Mouse (Mus musculus) embryonic facial prominence, embryonic 12.5 days (tissue): Measurements from ENCODE around the gene Stam. TPM values are rescaled to one million over a fixed set of nuclear protein-coding genes. Genes with fewer than 3 reads are reported as not detected.
A peak's percentile ranks its signal among the peaks of the same experiment; 100 is the strongest.

ENCODE experiments used
- ATAC-seq: fragments of 200-750 bp; cut with Nextera tagmentation; 2 replicates; pipeline ENCODE4 v1.8.0; 2017; ENCODE audit not compliant: insufficient number of reproducible peaks, insufficient read depth, low FRiP score, low TSS enrichment
- H3K27ac ChIP-seq: fragments of 300-500 bp; sonication (generic); 2 replicates; pipeline ENCODE4 v1.5.1; 2016; ENCODE audit warnings: mild to moderate bottlenecking
- H3K27me3 ChIP-seq: fragments of 300-500 bp; sonication (generic); 2 replicates; pipeline ENCODE4 v1.6.1; 2016; ENCODE audit warnings: mild to moderate bottlenecking, moderate library complexity
- H3K36me3 ChIP-seq: fragments of 300-500 bp; sonication (generic); 2 replicates; pipeline ENCODE4 v1.6.1; 2016; ENCODE audit warnings: mild to moderate bottlenecking
- H3K4me1 ChIP-seq: fragments of 300-500 bp; sonication (generic); 2 replicates; pipeline ENCODE4 v1.6.1; 2016
- H3K4me2 ChIP-seq: fragments of 300-500 bp; sonication (generic); replicated peaks from 2 replicates; pipeline ENCODE4 v1.6.1; 2016; ENCODE audit warnings: mild to moderate bottlenecking, moderate library complexity
- H3K4me3 ChIP-seq: fragments of 300-500 bp; sonication (generic); 2 replicates; pipeline ENCODE4 v1.5.1; 2016; ENCODE audit warnings: mild to moderate bottlenecking
- H3K9ac ChIP-seq: fragments of 300-500 bp; sonication (generic); 2 replicates; pipeline ENCODE4 v1.6.1; 2016; ENCODE audit warnings: mild to moderate bottlenecking, moderate library complexity
- H3K9me3 ChIP-seq: fragments of 300-500 bp; sonication (generic); 2 replicates; pipeline ENCODE4 v1.6.1; 2016; ENCODE audit warnings: mild to moderate bottlenecking, moderate library complexity
- WGBS: fragments of 180-500 bp; shearing (Covaris S2); methylation state at CpG from one replicate; pipeline ENCODE4 v1.1.7; 2016; 5-methylcytosine and 5-hydroxymethylcytosine counted together
- polyA plus RNA-seq: library from polyadenylated mRNA; unstranded; fragments of >200 nt; fragmentation: Nextera tagmentation; extraction: Ambion mirVana; gene quantifications from 2 replicates; pipeline ENCODE4 v1.2.1, GENCODE M21; 2016

The Stam gene
- polyA plus RNA-seq, 1 experiment from 2014 or later = 78.7 TPM

DNA sequence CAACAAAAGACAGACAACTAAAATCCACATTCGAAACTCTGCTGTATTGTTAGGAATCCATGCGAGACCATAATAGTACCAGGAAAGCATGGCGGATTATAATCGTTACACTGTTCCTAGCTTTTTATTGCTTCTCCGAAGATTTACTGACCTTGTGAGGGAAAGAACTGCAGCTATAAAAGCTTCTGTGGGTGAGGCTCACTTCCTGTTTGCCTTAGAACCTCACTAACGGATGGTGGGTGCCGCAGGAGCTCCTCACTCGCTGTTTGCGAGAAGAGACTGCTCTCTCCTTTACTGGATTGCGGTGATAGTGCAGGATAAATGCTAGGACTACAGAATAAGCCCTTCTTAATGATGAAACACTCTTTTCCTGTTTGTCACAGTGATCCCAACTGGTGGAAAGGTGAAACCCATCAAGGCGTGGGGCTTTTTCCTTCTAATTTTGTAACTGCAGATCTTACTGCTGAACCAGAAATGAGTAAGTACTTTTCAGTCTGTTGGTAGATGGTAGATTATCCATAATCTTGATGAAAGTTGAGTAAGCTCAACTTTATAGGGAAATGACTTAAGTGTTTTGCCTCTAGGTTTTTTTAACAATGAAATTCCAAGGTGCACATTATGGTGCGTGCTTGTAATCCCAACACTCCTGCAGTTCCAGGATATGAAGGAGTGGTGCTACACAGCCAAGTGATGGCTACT is 56.9 kb downstream of the Stam start:
- ATAC-seq = no peak
- no peak overlapping the region for H3K9ac ChIP-seq
- H3K36me3 ChIP-seq = peaks cover 32% of the 10 kb centered on the region
- no peak overlapping the region for H3K4me2 ChIP-seq
- no peaks in the 10 kb centered on the region for H3K27me3 ChIP-seq
- no peak overlapping the region for H3K4me3 ChIP-seq
- H3K4me1 ChIP-seq = no peaks in the 10 kb centered on the region
- WGBS = 91% methylated on average over 12 of the region's 12 CpGs
- H3K27ac ChIP-seq = no peak overlapping the region
- no peaks in the 10 kb centered on the region for H3K9me3 ChIP-seq

DNA sequence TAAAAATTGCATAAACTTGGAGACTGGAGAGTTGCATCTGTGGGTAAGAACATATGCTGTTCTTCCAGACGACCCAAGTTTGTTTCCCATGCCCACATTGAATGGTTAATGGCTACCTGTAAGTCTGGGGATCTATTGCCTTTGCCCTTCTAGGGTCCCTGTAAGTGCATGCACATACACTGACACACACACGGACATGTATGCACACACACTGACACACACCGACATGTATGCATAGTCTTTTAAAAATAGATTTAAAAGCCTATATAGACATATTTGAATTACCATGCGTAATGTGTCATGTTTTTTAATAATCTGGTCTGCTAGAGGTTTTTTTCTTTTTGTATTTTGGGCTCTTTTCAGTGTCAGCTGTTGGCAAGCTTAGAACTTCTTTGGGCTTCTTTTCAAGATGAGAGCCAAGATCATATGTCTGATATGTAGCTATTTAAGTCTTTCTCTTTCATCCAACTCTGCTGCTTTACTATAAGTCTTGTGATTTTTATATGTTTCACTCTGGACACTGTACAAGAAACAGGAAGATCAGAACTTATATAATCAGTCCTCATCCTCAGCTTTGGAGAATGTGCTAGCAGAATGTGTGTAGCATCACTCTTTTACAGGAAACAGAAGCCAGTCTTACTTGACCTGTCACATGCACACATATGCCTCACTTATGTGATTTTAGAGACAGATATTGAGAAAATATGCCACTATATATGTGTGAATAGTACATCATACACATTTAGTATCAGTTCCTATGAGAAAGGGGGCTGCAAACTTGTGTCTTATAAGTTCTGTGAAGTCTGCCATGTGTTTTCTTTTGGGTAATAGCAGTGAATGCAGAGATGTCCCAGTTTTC is 58.8 kb downstream of the Stam start:
- no peak for ATAC-seq
- H3K4me2 ChIP-seq = no peak overlapping the region
- 91% methylated on average over 4 of the region's 4 CpGs for WGBS

DNA sequence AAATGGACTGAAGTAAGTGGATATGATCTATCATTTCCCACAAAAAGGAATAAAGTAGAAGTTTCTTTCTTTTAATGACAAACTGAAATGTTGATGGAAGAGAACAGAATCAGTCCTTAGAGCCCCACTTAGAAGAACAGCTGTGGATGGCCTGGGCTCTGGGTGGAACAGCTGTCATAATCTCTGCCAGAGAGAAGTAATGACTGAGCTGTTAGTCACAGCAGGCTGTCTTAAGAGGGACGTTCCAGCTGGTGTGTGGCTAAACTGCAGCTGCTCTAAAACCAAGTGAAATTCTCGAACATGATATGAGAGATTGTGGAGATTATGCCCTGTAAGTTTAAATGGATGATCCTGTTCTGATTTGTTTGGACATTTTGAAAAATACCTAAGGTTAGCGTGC is 63.0 kb downstream of the Stam start:
- WGBS = 75% methylated on average over 3 of the region's 3 CpGs

More for the DNA sequence above, 58.8 kb downstream of the Stam start:
- Histone ChIP-seq H3K9me3 (no peaks in the 10 kb centered on the region), H3K36me3 (peaks cover 26% of the 10 kb centered on the region), H3K27me3 (no peaks in the 10 kb centered on the region), H3K27ac (no peak overlapping the region), H3K9ac (no peak overlapping the region), H3K4me1 (no peaks in the 10 kb centered on the region), H3K4me3 (no peak overlapping the region)

DNA sequence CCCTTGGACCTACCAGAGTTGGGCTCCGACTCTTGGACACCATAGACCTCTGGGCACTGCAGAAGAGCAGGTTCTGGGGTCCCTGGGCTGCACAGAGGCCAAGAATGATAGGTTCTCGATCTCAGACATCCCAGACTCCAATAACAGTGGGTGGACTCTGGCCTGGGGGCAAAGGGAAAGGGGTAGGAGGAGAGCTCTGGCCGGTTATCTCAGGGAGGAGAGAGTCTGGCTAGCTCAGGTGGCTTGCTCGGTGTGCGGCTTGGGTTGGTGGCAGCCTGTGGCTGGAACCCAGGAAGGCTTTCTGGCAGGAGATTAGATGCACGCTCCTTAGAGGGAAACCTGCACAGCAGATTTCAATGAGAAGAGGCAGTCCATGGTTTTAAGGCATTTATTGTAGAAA is 65.7 kb downstream of the Stam start:
- ATAC-seq = no peak
- no peaks in the 10 kb centered on the region for H3K27me3 ChIP-seq
- no peaks in the 10 kb centered on the region for H3K9me3 ChIP-seq
- H3K4me1 ChIP-seq = no peaks in the 10 kb centered on the region
- H3K4me2 ChIP-seq = no peak overlapping the region
- no peak overlapping the region for H3K4me3 ChIP-seq
- H3K9ac ChIP-seq = no peak overlapping the region
- H3K36me3 ChIP-seq = peaks cover 45% of the 10 kb centered on the region
- H3K27ac ChIP-seq = no peak overlapping the region
- WGBS = 84% methylated on average over 6 of the region's 6 CpGs

More for the DNA sequence above, 63.0 kb downstream of the Stam start:
- H3K4me1 ChIP-seq = no peaks in the 10 kb centered on the region
- no peak overlapping the region for H3K27ac ChIP-seq
- H3K36me3 ChIP-seq = peaks cover 34% of the 10 kb centered on the region
- no peak overlapping the region for H3K4me2 ChIP-seq
- 0 out of 2 replicates have a peak, but pooled peaks have one; percentile 72 for ATAC-seq
- no peaks in the 10 kb centered on the region for H3K27me3 ChIP-seq
- H3K4me3 ChIP-seq = no peak overlapping the region
- no peaks in the 10 kb centered on the region for H3K9me3 ChIP-seq
- no peak overlapping the region for H3K9ac ChIP-seq

DNA sequence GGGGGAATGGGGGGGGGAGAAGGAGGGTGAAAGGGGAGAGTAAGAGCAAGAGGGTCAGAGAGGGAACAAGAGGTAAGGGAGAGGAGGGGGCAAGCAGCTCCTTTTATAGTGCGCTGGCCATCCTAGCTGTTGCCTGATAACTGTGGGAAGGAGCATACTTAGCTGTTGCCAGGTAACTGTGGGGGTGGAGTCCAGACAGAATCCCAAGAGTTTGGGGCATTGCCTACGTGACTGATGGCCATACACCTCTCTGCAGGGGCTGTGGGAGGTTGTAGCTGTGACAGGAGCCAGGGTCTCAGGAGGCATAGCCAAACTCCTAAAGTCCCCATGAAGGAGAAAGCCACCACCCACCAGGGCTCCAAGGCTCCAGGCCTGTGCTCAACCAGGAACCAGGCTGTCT is 66.1 kb downstream of the Stam start:
- H3K27me3 ChIP-seq = no peaks in the 10 kb centered on the region
- WGBS = 80% methylated on average over 2 of the region's 2 CpGs
- no peak overlapping the region for H3K9ac ChIP-seq
- no peak for ATAC-seq
- H3K36me3 ChIP-seq = peaks cover 50% of the 10 kb centered on the region
- H3K9me3 ChIP-seq = no peaks in the 10 kb centered on the region
- H3K4me3 ChIP-seq = no peak overlapping the region
- no peak overlapping the region for H3K4me2 ChIP-seq
- no peaks in the 10 kb centered on the region for H3K4me1 ChIP-seq
- no peak overlapping the region for H3K27ac ChIP-seq

DNA sequence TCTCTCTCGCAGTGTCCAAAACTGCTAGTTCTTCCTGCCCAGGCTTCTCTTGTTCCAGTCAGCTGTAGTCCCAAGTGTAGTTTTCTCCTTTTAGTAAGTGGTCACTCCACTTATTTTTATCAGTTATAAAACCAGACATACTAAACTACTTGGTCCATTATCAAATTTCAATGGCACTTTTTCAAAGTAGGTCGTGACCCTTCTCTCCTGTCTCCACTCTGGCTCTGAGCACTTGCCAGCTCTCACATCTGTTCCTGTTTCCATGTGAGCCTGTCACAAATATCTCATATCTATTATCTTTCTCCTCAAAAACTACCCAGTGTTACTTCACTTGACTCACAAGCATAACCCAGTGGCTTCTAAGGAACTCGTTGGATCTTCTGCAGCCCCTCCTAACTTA is 71.4 kb downstream of the Stam start:
- Histone ChIP-seq H3K9ac (no peak overlapping the region), H3K36me3 (peaks cover 49% of the 10 kb centered on the region), H3K4me2 (no peak overlapping the region), H3K27ac (no peak overlapping the region), H3K27me3 (no peaks in the 10 kb centered on the region), H3K4me1 (no peaks in the 10 kb centered on the region), H3K4me3 (no peak overlapping the region), H3K9me3 (no peaks in the 10 kb centered on the region)
- WGBS = 67% methylated on average over 3 of the region's 3 CpGs
- ATAC-seq = no peak

DNA sequence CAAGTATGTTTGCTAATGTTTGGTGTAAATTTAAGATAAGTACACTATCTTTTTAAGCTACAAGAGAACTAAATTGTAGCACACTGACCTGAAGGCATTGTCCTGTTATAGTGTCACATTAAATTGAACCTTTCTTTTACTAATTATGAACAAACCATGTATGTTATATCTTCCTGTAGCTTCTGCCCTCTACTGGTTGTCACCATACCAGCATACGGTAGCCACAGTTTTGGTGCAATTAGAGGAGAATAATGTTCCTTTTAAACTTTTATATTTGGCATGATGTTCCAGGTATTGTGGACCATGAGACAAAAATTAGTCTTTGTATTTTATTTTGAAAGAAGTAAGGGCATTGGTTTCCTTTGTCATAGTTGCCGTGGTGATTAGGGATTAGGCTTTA is 73.0 kb downstream of the Stam start:
- Histone ChIP-seq H3K4me1 (no peaks in the 10 kb centered on the region), H3K9ac (no peak overlapping the region), H3K9me3 (no peaks in the 10 kb centered on the region), H3K4me3 (no peak overlapping the region), H3K27ac (no peak overlapping the region), H3K4me2 (no peak overlapping the region), H3K36me3 (peaks cover 36% of the 10 kb centered on the region), H3K27me3 (no peaks in the 10 kb centered on the region)
- WGBS = 88% methylated on average over 2 of the region's 2 CpGs
- ATAC-seq = no peak

DNA sequence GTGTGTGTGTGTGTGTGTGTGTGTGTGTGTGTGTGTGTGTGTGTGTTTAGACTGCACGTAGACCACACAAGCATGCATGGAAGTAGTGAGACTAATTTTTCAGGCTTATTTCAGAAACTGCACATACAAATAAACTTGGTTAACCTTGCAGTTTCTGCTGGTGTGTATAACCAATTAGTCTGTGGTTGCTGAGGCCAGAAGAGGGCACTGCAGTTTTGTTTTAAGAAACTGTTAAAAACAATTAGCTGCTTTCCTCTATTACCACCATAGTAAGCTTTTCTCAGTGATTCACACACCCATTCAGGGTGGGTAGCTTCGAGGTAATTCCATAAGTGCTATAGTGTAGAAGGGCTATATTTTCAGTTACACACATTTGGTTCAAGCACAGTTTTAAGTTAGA is 76.9 kb downstream of the Stam start:
- ATAC-seq = no peak
- Histone ChIP-seq H3K9ac (no peak overlapping the region), H3K4me2 (no peak overlapping the region), H3K4me1 (no peaks in the 10 kb centered on the region), H3K27me3 (no peaks in the 10 kb centered on the region), H3K27ac (no peak overlapping the region), H3K9me3 (no peaks in the 10 kb centered on the region), H3K4me3 (no peak overlapping the region), H3K36me3 (peaks cover 14% of the 10 kb centered on the region)
- 98% methylated on average over 2 of the region's 2 CpGs for WGBS

DNA sequence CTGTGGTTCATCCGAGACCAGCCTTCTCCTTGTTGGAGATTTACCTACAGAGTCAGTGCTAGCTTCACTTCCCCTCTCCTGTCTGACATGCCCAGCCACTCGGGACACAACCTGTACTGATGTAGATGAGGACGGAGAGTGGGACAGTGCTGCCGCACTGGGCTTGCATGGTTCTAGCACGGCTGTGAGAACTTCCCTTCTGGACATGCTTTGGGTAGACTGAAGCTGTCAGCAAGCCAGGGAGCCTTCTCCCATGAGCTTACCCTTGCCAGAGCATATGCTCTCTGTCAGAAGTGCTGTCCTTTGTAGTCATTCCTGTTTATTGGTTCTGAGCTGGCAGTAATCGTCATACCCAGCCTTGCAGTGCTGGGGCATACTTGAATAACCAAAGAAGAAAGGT is 78.0 kb downstream of the Stam start:
- 90% methylated on average over 6 of the region's 6 CpGs for WGBS
- H3K9ac ChIP-seq = no peak overlapping the region
- no peaks in the 10 kb centered on the region for H3K4me1 ChIP-seq

DNA sequence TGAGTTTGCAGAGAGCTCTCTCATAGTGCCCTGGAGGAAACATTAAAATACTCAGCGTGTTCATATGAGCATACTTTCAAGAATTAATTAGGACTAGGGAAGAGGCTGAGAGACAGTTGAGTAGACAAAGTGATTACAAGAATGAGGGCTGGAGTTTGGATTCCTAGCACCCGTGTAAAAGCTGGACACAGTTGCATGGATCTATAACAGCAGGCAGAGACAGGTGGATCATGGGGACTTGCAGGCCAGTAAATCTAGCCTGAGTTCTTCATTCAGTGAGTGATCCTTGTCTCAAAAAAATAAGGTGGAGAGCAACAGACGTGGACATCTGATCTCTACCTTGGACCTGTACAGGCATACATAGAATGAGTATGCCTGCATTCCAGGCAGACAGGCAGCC is 85.1 kb downstream of the Stam start:
- WGBS = 76% methylated on average over 3 of the region's 3 CpGs

More for the DNA sequence above, 78.0 kb downstream of the Stam start:
- Histone ChIP-seq H3K27ac (no peak overlapping the region), H3K9me3 (no peaks in the 10 kb centered on the region), H3K4me2 (no peak overlapping the region), H3K4me3 (no peak overlapping the region), H3K27me3 (no peaks in the 10 kb centered on the region), H3K36me3 (peaks cover 8% of the 10 kb centered on the region; the same call in 1 of the 2 replicates)
- ATAC-seq = no peak

DNA sequence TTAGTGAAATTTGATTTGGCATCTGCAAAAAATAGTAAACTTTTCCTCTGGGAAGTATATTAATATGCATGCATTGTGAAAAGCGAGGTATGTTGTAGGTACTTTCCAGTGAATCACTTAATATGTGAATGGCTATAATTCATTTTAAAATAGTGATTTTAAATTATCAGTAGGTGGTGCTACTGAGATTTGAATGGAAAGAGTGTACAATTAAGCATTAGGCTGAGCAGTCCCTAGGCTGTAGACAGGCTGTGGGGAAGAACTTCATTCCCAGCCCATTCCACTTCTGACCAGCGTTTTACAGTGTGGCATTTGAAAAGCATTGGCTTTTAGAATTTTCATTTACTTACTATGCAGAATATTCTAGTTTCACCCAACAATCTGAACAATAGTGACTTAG is 85.9 kb downstream of the Stam start:
- Histone ChIP-seq H3K4me3 (no peak overlapping the region), H3K9me3 (no peaks in the 10 kb centered on the region), H3K4me1 (no peaks in the 10 kb centered on the region), H3K36me3 (no peaks in the 10 kb centered on the region), H3K27me3 (no peaks in the 10 kb centered on the region), H3K4me2 (no peak overlapping the region), H3K27ac (no peak overlapping the region), H3K9ac (no peak overlapping the region)
- WGBS = 84% methylated on average over 2 of the region's 2 CpGs
- no peak for ATAC-seq

More for the DNA sequence above, 85.1 kb downstream of the Stam start:
- Histone ChIP-seq H3K27me3 (no peaks in the 10 kb centered on the region), H3K4me2 (no peak overlapping the region), H3K9me3 (no peaks in the 10 kb centered on the region), H3K36me3 (no peaks in the 10 kb centered on the region), H3K27ac (no peak overlapping the region), H3K4me1 (no peaks in the 10 kb centered on the region), H3K9ac (no peak overlapping the region), H3K4me3 (no peak overlapping the region)
- ATAC-seq = no peak

DNA sequence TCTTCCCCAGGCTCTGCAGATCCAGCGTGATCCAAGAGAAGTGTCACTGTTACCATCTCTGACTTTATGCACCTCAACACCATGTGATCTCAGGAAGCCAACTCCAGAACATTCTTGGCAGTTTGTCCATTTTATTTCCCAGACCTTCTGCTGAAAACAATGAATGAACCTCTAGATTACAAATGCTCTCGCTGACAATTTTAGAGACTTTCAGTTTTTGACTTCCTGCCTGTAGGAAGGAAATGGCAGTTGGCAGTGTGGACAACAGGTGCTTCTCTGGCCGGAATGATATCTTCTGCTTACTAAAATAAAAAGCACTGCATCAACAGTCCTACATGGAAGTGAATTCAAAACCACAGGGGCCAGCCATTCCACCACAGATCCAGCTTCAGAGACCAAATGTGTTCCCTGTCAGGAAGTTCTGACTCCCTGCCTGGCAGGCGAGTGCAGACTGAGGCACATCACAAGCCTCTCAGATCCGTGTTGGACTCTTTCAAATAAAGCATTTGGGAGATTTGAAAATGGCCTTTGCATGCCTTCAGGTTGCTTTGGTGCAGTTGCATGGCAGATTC is 90.6 kb downstream of the Stam start:
- WGBS = 73% methylated on average over 5 of the region's 5 CpGs
- ATAC-seq = no peak
- Histone ChIP-seq H3K27ac (no peak overlapping the region), H3K9me3 (no peaks in the 10 kb centered on the region), H3K9ac (no peak overlapping the region), H3K4me2 (no peak overlapping the region), H3K4me3 (no peak overlapping the region), H3K27me3 (no peaks in the 10 kb centered on the region), H3K4me1 (no peaks in the 10 kb centered on the region), H3K36me3 (no peaks in the 10 kb centered on the region)
